Mouse (Mus musculus): ENCODE data around the gene Fxyd6. TPM values are rescaled to one million over a fixed set of nuclear protein-coding genes. Genes with fewer than 3 reads are reported as not detected.
A peak's percentile ranks its signal among the peaks of the same experiment; 100 is the strongest.

The Fxyd6 gene
- polyA plus RNA-seq, 1 experiment from 2014 or later: 817 TPM

GRCm38 (mm10) chr9:45439025-45439424 is 69.0 kb downstream of the Fxyd6 start:
- H3K9ac ChIP-seq (ENCODE audit: low read depth, low read length): no peak overlapping the region
- no peaks in the 10 kb centered on the region for H3K36me3 ChIP-seq (ENCODE audit: control insufficient read depth, insufficient read depth, low read length)
- no peak overlapping the region for H3K4me3 ChIP-seq (ENCODE audit: low read depth, low read length)
- WGBS: 72% methylated on average over 4 of the region's 4 CpGs
- 0 out of 2 replicates have a peak overlapping the region, but pooled peaks have one; percentile 7 for H3K27ac ChIP-seq (ENCODE audit: low read length)
- H3K27me3 ChIP-seq (ENCODE audit: control insufficient read depth, insufficient read depth, low read depth, low read length): no peaks in the 10 kb centered on the region
- peaks cover 37% of the 10 kb centered on the region for H3K4me1 ChIP-seq (ENCODE audit: control insufficient read depth, insufficient read depth, low read length)
- ATAC-seq: no peak
- no peak overlapping the region for H3K4me2 ChIP-seq (ENCODE audit: low read length)
- no peaks in the 10 kb centered on the region for H3K9me3 ChIP-seq (replicated peaks; ENCODE audit: control insufficient read depth, low read length, poor library complexity, severe bottlenecking)

DNA sequence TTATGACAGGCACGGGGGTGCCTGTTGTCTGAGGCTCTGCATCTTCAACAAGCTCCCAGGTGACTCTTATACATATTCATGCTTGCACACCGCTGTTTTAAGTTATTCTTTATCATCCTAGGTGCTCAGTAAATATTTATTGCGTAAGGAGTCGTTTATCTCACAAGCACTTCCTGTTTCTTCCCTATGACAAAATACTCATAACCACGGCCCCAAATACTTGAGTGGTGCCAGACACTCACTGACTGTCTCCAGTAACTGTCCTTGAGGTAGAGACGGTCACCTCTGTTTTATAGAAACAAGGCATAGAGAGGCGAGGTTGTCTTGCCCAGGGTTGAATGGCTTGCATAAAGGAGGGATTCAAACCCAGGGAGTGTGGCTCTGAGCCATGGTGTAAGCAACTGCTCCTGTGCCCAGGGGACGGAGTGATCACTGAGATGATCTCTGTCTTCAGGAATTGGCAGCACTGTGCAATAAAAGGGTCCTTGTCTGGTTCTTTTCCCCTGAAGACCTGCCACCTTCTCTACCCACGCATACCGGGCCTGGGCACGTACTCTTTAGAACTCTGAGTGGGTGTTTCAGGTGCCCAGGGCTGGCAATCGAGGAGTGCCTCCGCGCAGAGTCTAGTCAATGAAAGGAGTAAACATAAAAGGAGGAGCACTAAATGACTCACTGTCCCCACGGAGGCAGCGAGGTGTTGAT is 70.2 kb downstream of the Fxyd6 start:
- Histone ChIP-seq H3K27ac (ENCODE audit: low read length) (peak overlapping the region; percentile 29; the same call in 1 of the 2 replicates), H3K4me2 (ENCODE audit: low read length) (no peak overlapping the region), H3K9ac (ENCODE audit: low read depth, low read length) (no peak overlapping the region), H3K9me3 (replicated peaks; ENCODE audit: control insufficient read depth, low read length, poor library complexity, severe bottlenecking) (no peaks in the 10 kb centered on the region), H3K27me3 (ENCODE audit: control insufficient read depth, insufficient read depth, low read depth, low read length) (no peaks in the 10 kb centered on the region), H3K4me1 (ENCODE audit: control insufficient read depth, insufficient read depth, low read length) (peaks cover 30% of the 10 kb centered on the region), H3K4me3 (ENCODE audit: low read depth, low read length) (no peak overlapping the region), H3K36me3 (ENCODE audit: control insufficient read depth, insufficient read depth, low read length) (no peaks in the 10 kb centered on the region)
- 75% methylated on average over 16 of the region's 16 CpGs for WGBS
- ATAC-seq: no peak

DNA sequence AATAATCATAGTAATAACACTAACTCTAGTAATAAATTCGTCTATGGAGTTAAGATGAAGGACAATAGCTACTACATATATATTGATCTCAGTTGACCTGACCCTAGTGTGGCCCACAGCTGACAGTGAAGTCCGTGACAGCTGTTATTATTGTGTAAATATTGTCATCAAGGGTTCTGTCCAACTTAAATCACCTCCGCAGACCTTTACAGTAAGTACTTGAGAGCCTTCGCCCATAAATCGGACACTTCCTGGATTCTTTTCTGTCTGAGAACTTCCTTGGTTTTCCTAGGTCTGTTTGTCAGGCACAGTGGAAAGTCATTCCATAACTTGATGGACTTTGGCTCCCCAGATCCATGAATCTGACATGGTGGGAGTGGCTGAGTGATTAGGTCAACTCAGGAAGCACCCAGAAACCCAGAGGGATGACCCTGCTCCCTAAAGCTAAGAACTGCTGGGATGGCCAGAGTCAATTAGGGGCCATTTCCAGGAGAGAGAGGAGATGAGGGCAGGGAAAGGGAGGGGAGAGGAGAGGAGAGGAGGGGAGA is 74.3 kb downstream of the Fxyd6 start:
- H3K9me3 ChIP-seq (replicated peaks; ENCODE audit: control insufficient read depth, low read length, poor library complexity, severe bottlenecking): no peaks in the 10 kb centered on the region
- peaks cover 18% of the 10 kb centered on the region for H3K4me1 ChIP-seq (ENCODE audit: control insufficient read depth, insufficient read depth, low read length)
- WGBS: 88% methylated on average over 5 of the region's 5 CpGs
- no peaks in the 10 kb centered on the region for H3K36me3 ChIP-seq (ENCODE audit: control insufficient read depth, insufficient read depth, low read length)
- H3K9ac ChIP-seq (ENCODE audit: low read depth, low read length): no peak overlapping the region
- no peak overlapping the region for H3K4me3 ChIP-seq (ENCODE audit: low read depth, low read length)
- H3K27ac ChIP-seq (ENCODE audit: low read length): no peak overlapping the region
- H3K27me3 ChIP-seq (ENCODE audit: control insufficient read depth, insufficient read depth, low read depth, low read length): no peaks in the 10 kb centered on the region
- H3K4me2 ChIP-seq (ENCODE audit: low read length): no peak overlapping the region
- no peak for ATAC-seq

Other genes with a start within 250 kb of the Fxyd6 start
- gene Scn4b, start 231.8 kb upstream of the Fxyd6 start, polyA plus RNA-seq (2015; fragmentation: Nextera tagmentation; extraction: Ambion mirVana): 0.28 and 0.31 TPM in 2 replicates
- 0.12 and 0.18 TPM in 2 replicates for gene BC049352, start 188.2 kb upstream of the Fxyd6 start, polyA plus RNA-seq (2015; fragmentation: Nextera tagmentation; extraction: Ambion mirVana)
- gene Tmprss4, start 166.1 kb upstream of the Fxyd6 start, polyA plus RNA-seq (2015; fragmentation: Nextera tagmentation; extraction: Ambion mirVana): not detected in 2 replicates
- 0.48 and 0.64 TPM in 2 replicates for gene Il10ra, start 101.0 kb upstream of the Fxyd6 start, polyA plus RNA-seq (2015; fragmentation: Nextera tagmentation; extraction: Ambion mirVana)
- gene Tmprss13, start 51.1 kb upstream of the Fxyd6 start, polyA plus RNA-seq (2015; fragmentation: Nextera tagmentation; extraction: Ambion mirVana): not detected in 2 replicates
- gene Fxyd2, start 29.5 kb downstream of the Fxyd6 start, polyA plus RNA-seq (2015; fragmentation: Nextera tagmentation; extraction: Ambion mirVana): 10.8 and 14.3 TPM in 2 replicates
- 17.9 and 20.6 TPM in 2 replicates for gene Dscaml1, start 56.4 kb downstream of the Fxyd6 start, polyA plus RNA-seq (2015; fragmentation: Nextera tagmentation; extraction: Ambion mirVana)

Measured in midbrain, embryonic 16.5 days (tissue).